Mouse (Mus musculus): ENCODE data around the gene Alk. TPM values are rescaled to one million over a fixed set of nuclear protein-coding genes. Genes with fewer than 3 reads are reported as not detected.

Alk gene
- polyA plus RNA-seq, 1 experiment: not detected

GRCm38 (mm10) chr17:72278296-72278695, 326.1 kb downstream of the Alk start:
- Histone ChIP-seq H3K4me3 (ENCODE audit: insufficient read depth, low read depth, low read length) (no peak overlapping the region), H3K27ac (replicated peaks; ENCODE audit: low read depth, low read length) (no peak overlapping the region), H3K4me1 (ENCODE audit: control insufficient read depth, insufficient read depth, insufficient read length, low read length) (no peaks in the 10 kb centered on the region)

GRCm38 (mm10) chr17:72276778-72277177, 327.6 kb downstream of the Alk start:
- Histone ChIP-seq H3K4me3 (ENCODE audit: insufficient read depth, low read depth, low read length) (no peak overlapping the region), H3K4me1 (ENCODE audit: control insufficient read depth, insufficient read depth, insufficient read length, low read length) (no peaks in the 10 kb centered on the region), H3K27ac (replicated peaks; ENCODE audit: low read depth, low read length) (no peak overlapping the region)

GRCm38 (mm10) chr17:72275391-72275904, 329.0 kb downstream of the Alk start:
- no peak overlapping the region for H3K4me3 ChIP-seq (ENCODE audit: insufficient read depth, low read depth, low read length)
- no peaks in the 10 kb centered on the region for H3K4me1 ChIP-seq (ENCODE audit: control insufficient read depth, insufficient read depth, insufficient read length, low read length)
- no peak overlapping the region for H3K27ac ChIP-seq (replicated peaks; ENCODE audit: low read depth, low read length)

- no peak overlapping the region for H3K27ac ChIP-seq (replicated peaks; ENCODE audit: low read depth, low read length)
Observed at GRCm38 (mm10) chr17:72274205-72274604, 330.2 kb downstream of the Alk start.

GRCm38 (mm10) chr17:72271640-72272039, 332.8 kb downstream of the Alk start:
- Histone ChIP-seq H3K4me3 (ENCODE audit: insufficient read depth, low read depth, low read length) (no peak overlapping the region), H3K4me1 (ENCODE audit: control insufficient read depth, insufficient read depth, insufficient read length, low read length) (no peaks in the 10 kb centered on the region), H3K27ac (replicated peaks; ENCODE audit: low read depth, low read length) (no peak overlapping the region)

More at GRCm38 (mm10) chr17:72274205-72274604, 330.2 kb downstream of the Alk start:
- H3K4me1 ChIP-seq (ENCODE audit: control insufficient read depth, insufficient read depth, insufficient read length, low read length): no peaks in the 10 kb centered on the region
- H3K4me3 ChIP-seq (ENCODE audit: insufficient read depth, low read depth, low read length): no peak overlapping the region

- no peak overlapping the region for H3K27ac ChIP-seq (replicated peaks; ENCODE audit: low read depth, low read length)
- no peak overlapping the region for H3K4me3 ChIP-seq (ENCODE audit: insufficient read depth, low read depth, low read length)
Observed at GRCm38 (mm10) chr17:72268529-72268928, 335.9 kb downstream of the Alk start.

GRCm38 (mm10) chr17:72265171-72266022, 339.0 kb downstream of the Alk start:
- no peak overlapping the region for H3K27ac ChIP-seq (replicated peaks; ENCODE audit: low read depth, low read length)

More at GRCm38 (mm10) chr17:72268529-72268928, 335.9 kb downstream of the Alk start:
- no peaks in the 10 kb centered on the region for H3K4me1 ChIP-seq (ENCODE audit: control insufficient read depth, insufficient read depth, insufficient read length, low read length)

GRCm38 (mm10) chr17:72253411-72253810, 351.0 kb downstream of the Alk start:
- H3K4me1 ChIP-seq (ENCODE audit: control insufficient read depth, insufficient read depth, insufficient read length, low read length): no peaks in the 10 kb centered on the region
- H3K27ac ChIP-seq (replicated peaks; ENCODE audit: low read depth, low read length): no peak overlapping the region
- no peak overlapping the region for H3K4me3 ChIP-seq (ENCODE audit: insufficient read depth, low read depth, low read length)

More at GRCm38 (mm10) chr17:72265171-72266022, 339.0 kb downstream of the Alk start:
- Histone ChIP-seq H3K4me3 (ENCODE audit: insufficient read depth, low read depth, low read length) (no peak overlapping the region), H3K4me1 (ENCODE audit: control insufficient read depth, insufficient read depth, insufficient read length, low read length) (no peaks in the 10 kb centered on the region)

- no peak overlapping the region for H3K4me3 ChIP-seq (ENCODE audit: insufficient read depth, low read depth, low read length)
- H3K4me1 ChIP-seq (ENCODE audit: control insufficient read depth, insufficient read depth, insufficient read length, low read length): no peaks in the 10 kb centered on the region
- no peak overlapping the region for H3K27ac ChIP-seq (replicated peaks; ENCODE audit: low read depth, low read length)
Observed at GRCm38 (mm10) chr17:72251554-72251953, 352.9 kb downstream of the Alk start.

- no peaks in the 10 kb centered on the region for H3K4me1 ChIP-seq (ENCODE audit: control insufficient read depth, insufficient read depth, insufficient read length, low read length)
- H3K4me3 ChIP-seq (ENCODE audit: insufficient read depth, low read depth, low read length): no peak overlapping the region
- H3K27ac ChIP-seq (replicated peaks; ENCODE audit: low read depth, low read length): no peak overlapping the region
Observed at GRCm38 (mm10) chr17:72250482-72251405, 353.7 kb downstream of the Alk start.

- Histone ChIP-seq H3K4me3 (ENCODE audit: insufficient read depth, low read depth, low read length) (no peak overlapping the region), H3K27ac (replicated peaks; ENCODE audit: low read depth, low read length) (no peak overlapping the region), H3K4me1 (ENCODE audit: control insufficient read depth, insufficient read depth, insufficient read length, low read length) (no peaks in the 10 kb centered on the region)
Observed at GRCm38 (mm10) chr17:72242036-72242435, 362.4 kb downstream of the Alk start.

- H3K4me1 ChIP-seq (ENCODE audit: control insufficient read depth, insufficient read depth, insufficient read length, low read length): no peaks in the 10 kb centered on the region
- no peak overlapping the region for H3K4me3 ChIP-seq (ENCODE audit: insufficient read depth, low read depth, low read length)
- H3K27ac ChIP-seq (replicated peaks; ENCODE audit: low read depth, low read length): no peak overlapping the region
Observed at GRCm38 (mm10) chr17:72237315-72237714, 367.1 kb downstream of the Alk start.

- no peak overlapping the region for H3K4me3 ChIP-seq (ENCODE audit: insufficient read depth, low read depth, low read length)
- H3K27ac ChIP-seq (replicated peaks; ENCODE audit: low read depth, low read length): no peak overlapping the region
- H3K4me1 ChIP-seq (ENCODE audit: control insufficient read depth, insufficient read depth, insufficient read length, low read length): no peaks in the 10 kb centered on the region
Observed at GRCm38 (mm10) chr17:72230891-72231290, 373.5 kb downstream of the Alk start.

GRCm38 (mm10) chr17:72218816-72219215, 385.6 kb downstream of the Alk start:
- Histone ChIP-seq H3K4me1 (ENCODE audit: control insufficient read depth, insufficient read depth, insufficient read length, low read length) (no peaks in the 10 kb centered on the region), H3K27ac (replicated peaks; ENCODE audit: low read depth, low read length) (no peak overlapping the region), H3K4me3 (ENCODE audit: insufficient read depth, low read depth, low read length) (no peak overlapping the region)

- Histone ChIP-seq H3K4me1 (ENCODE audit: control insufficient read depth, insufficient read depth, insufficient read length, low read length) (no peaks in the 10 kb centered on the region), H3K4me3 (ENCODE audit: insufficient read depth, low read depth, low read length) (no peak overlapping the region), H3K27ac (replicated peaks; ENCODE audit: low read depth, low read length) (no peak overlapping the region)
Observed at GRCm38 (mm10) chr17:72197576-72197975, 406.9 kb downstream of the Alk start.

Measured in brown adipose tissue, adult 24 weeks (tissue).